Mouse (Mus musculus) cerebellum, adult 2 months (tissue): Measurements from ENCODE around the gene Flii.

Experiments used
- CTCF ChIP-seq: fragments of 200-500 bp; IDR thresholded peaks from 2 replicates; pipeline ENCODE4 v1.5.1; 2011; ENCODE audit warnings: low read depth, mild to moderate bottlenecking, control low read depth, low read length, moderate library complexity, borderline replicate concordance; ENCODE audit not compliant: insufficient read depth
- POLR2A ChIP-seq: fragments of 200-500 bp; IDR thresholded peaks from 2 replicates; pipeline ENCODE4 v1.6.1; 2011; ENCODE audit warnings: low read length, control low read depth, borderline replicate concordance; ENCODE audit not compliant: insufficient read depth

DNA sequence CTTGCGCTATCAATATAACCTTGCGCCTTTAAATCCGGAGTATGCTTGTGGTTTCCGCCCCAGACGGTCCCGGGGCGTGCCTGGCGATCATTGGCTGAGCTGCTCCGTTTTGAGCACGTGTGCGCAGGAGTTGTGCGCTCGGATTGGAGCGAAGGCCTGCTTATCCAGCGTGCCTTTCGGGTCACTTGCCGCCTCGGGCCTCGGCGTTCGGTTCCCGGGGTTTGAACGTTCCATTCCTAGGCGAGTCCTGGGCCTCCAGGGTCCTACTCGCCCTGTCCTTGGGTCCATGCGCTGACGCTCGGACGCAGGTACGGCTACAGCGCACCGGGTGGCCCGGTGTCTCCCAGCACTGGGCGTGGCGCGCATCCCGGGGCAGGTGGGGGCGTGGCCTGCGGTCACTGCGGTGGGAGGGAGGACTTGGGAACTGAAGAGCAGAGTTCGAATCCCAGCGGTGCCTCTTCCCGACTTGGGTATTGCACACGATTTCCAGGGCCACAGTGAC lies 1.2 kb upstream of the Flii start, which contains the start of gene Mief2:
- no peak for TF ChIP-seq CTCF
- peak; percentile 50; the same call in 1 of the 2 replicates for TF ChIP-seq POLR2A
